Mouse (Mus musculus) cortical plate, adult 2 months (tissue): ENCODE data around the gene Ppfia3. TPM values are rescaled to one million over a fixed set of nuclear protein-coding genes. Genes with fewer than 3 reads are reported as not detected.

Experiments used
- H3K27ac ChIP-seq: fragments of 200-500 bp; 2 replicates; pipeline ENCODE4 v1.5.1; 2012; ENCODE audit warnings: low read length, control low read depth, inconsistent platforms; ENCODE audit not compliant: insufficient read depth
- H3K4me1 ChIP-seq: fragments of 200-500 bp; 2 replicates; pipeline ENCODE4 v1.6.1; 2011; ENCODE audit warnings: low read length; ENCODE audit not compliant: control insufficient read depth, insufficient read depth
- H3K4me3 ChIP-seq: fragments of 200-500 bp; 2 replicates; pipeline ENCODE4 v1.5.1; 2011; ENCODE audit warnings: mild to moderate bottlenecking, low read length, control low read depth; ENCODE audit not compliant: insufficient read depth
- CTCF ChIP-seq: fragments of 200-500 bp; IDR thresholded peaks from 2 replicates; pipeline ENCODE4 v1.5.1; 2011; ENCODE audit warnings: mild to moderate bottlenecking, control low read depth, low read length; ENCODE audit not compliant: insufficient read depth; ENCODE audit errors: extremely low read depth
- POLR2A ChIP-seq: fragments of 200-500 bp; IDR thresholded peaks from 2 replicates; pipeline ENCODE4 v1.6.1; 2011; ENCODE audit warnings: mild to moderate bottlenecking, low read length, control low read depth; ENCODE audit not compliant: insufficient read depth; ENCODE audit errors: extremely low read depth
- polyA plus RNA-seq: library from polyadenylated mRNA; depleted of rRNA; stranded (reverse); fragments of >200 nt; gene quantifications from 2 replicates; pipeline ENCODE4 v1.2.3, GENCODE M21; 2012; rRNA removed

The Ppfia3 gene
- polyA plus RNA-seq, 1 experiment, result 167 TPM

GRCm38 (mm10) chr7:45302626-45303025, 64.2 kb downstream of the Ppfia3 start:
- Histone ChIP-seq H3K27ac (no peak overlapping the region), H3K4me1 (no peaks in the 10 kb centered on the region; the same call in 1 of the 2 replicates), H3K4me3 (no peak overlapping the region)
- TF ChIP-seq POLR2A (no peak), CTCF (no peak)

- no peak overlapping the region for H3K4me3 ChIP-seq
- 0 out of 2 replicates have a peak, but pooled peaks have one; percentile 14 for TF ChIP-seq POLR2A
- TF ChIP-seq CTCF, result peak; percentile 82
- no peak overlapping the region for H3K27ac ChIP-seq
- no peaks in the 10 kb centered on the region; the same call in none of the 2 replicates for H3K4me1 ChIP-seq
Measured at GRCm38 (mm10) chr7:45300270-45300669, 66.5 kb downstream of the Ppfia3 start.

- H3K4me3 ChIP-seq, result no peak overlapping the region
- TF ChIP-seq POLR2A, result no peak
- TF ChIP-seq CTCF, result peak; percentile 97
- H3K27ac ChIP-seq, result no peak overlapping the region
- no peaks in the 10 kb centered on the region; the same call in none of the 2 replicates for H3K4me1 ChIP-seq
Measured at GRCm38 (mm10) chr7:45299752-45300151, 67.1 kb downstream of the Ppfia3 start.

- H3K27ac ChIP-seq, result no peak overlapping the region
Measured at GRCm38 (mm10) chr7:45297563-45297962, 69.3 kb downstream of the Ppfia3 start.

GRCm38 (mm10) chr7:45296626-45297025, 70.2 kb downstream of the Ppfia3 start:
- H3K4me1 ChIP-seq, result no peaks in the 10 kb centered on the region; the same call in none of the 2 replicates
- no peak overlapping the region for H3K4me3 ChIP-seq
- no peak for TF ChIP-seq POLR2A
- TF ChIP-seq CTCF, result no peak
- H3K27ac ChIP-seq, result no peak overlapping the region

More at GRCm38 (mm10) chr7:45297563-45297962, 69.3 kb downstream of the Ppfia3 start:
- TF ChIP-seq CTCF (no peak), POLR2A (no peak)
- H3K4me1 ChIP-seq, result no peaks in the 10 kb centered on the region; the same call in none of the 2 replicates
- H3K4me3 ChIP-seq, result no peak overlapping the region

Other genes starting within 250 kb of the Ppfia3 start
- gene Rps11, start 242.6 kb downstream of the Ppfia3 start, polyA plus RNA-seq, result 361 and 402 TPM in 2 replicates
- 1,470 and 1,570 TPM in 2 replicates for gene Rpl13a, start 238.3 kb downstream of the Ppfia3 start, polyA plus RNA-seq
- gene Gm45713, start 230.8 kb downstream of the Ppfia3 start, polyA plus RNA-seq, result 0.08 and 0.32 TPM in 2 replicates
- 18.4 and 20.8 TPM in 2 replicates for gene Flt3l, start 230.6 kb downstream of the Ppfia3 start, polyA plus RNA-seq
- gene Pih1d1, start 212.7 kb downstream of the Ppfia3 start, polyA plus RNA-seq, result 59.4 and 60.2 TPM in 2 replicates
- gene Aldh16a1, start 212.4 kb downstream of the Ppfia3 start, polyA plus RNA-seq, result 8.1 and 10.3 TPM in 2 replicates
- gene Slc17a7, start 203.1 kb downstream of the Ppfia3 start, polyA plus RNA-seq, result 1,033 and 1,121 TPM in 2 replicates
- gene Gfy, start 187.4 kb downstream of the Ppfia3 start, polyA plus RNA-seq, result 0.38 and 0.62 TPM in 2 replicates
- not detected in 2 replicates for gene Pth2, start 186.0 kb downstream of the Ppfia3 start, polyA plus RNA-seq
- gene Ccdc155, start 162.1 kb downstream of the Ppfia3 start, polyA plus RNA-seq, result 4.7 and 5.0 TPM in 2 replicates
- 41.4 and 47.2 TPM in 2 replicates for gene Dkkl1, start 154.9 kb downstream of the Ppfia3 start, polyA plus RNA-seq
- gene Tead2, start 151.3 kb downstream of the Ppfia3 start, polyA plus RNA-seq, result 5.0 and 6.4 TPM in 2 replicates
- 10.6 and 11.9 TPM in 2 replicates for gene Cd37, start 127.9 kb downstream of the Ppfia3 start, polyA plus RNA-seq
- 2.1 TPM in 2 replicates for gene Slc6a16, start 125.9 kb downstream of the Ppfia3 start, polyA plus RNA-seq
- gene Slc6a21, start 89.5 kb downstream of the Ppfia3 start, polyA plus RNA-seq, result 0.08 and 0.30 TPM in 2 replicates
- 29.1 and 35.1 TPM in 2 replicates for gene Trpm4, start 33.2 kb downstream of the Ppfia3 start, polyA plus RNA-seq
- gene Hrc, start 31.7 kb downstream of the Ppfia3 start, polyA plus RNA-seq, result 0.35 and 0.55 TPM in 2 replicates
- 336 TPM in 2 replicates for gene Lin7b, start 3.6 kb upstream of the Ppfia3 start, polyA plus RNA-seq
- gene Snrnp70, start 28.7 kb upstream of the Ppfia3 start, polyA plus RNA-seq, result 720 and 793 TPM in 2 replicates
- not detected in 2 replicates for gene Kcna7, start 38.6 kb upstream of the Ppfia3 start, polyA plus RNA-seq
- 0.04 and 0.08 TPM in 2 replicates for gene Ntf5, start 46.7 kb upstream of the Ppfia3 start, polyA plus RNA-seq
- 0.17 TPM in 1 of 2 replicates, not detected in the other for gene Lhb, start 53.8 kb upstream of the Ppfia3 start, polyA plus RNA-seq
- 25.7 and 26.4 TPM in 2 replicates for gene Gys1, start 67.8 kb upstream of the Ppfia3 start, polyA plus RNA-seq
- gene Ruvbl2, start 71.1 kb upstream of the Ppfia3 start, polyA plus RNA-seq, result 41.7 and 47.4 TPM in 2 replicates
- 588 and 637 TPM in 2 replicates for gene Ftl1, start 92.9 kb upstream of the Ppfia3 start, polyA plus RNA-seq
- 99.4 and 103 TPM in 2 replicates for gene Bax, start 99.9 kb upstream of the Ppfia3 start, polyA plus RNA-seq
- gene Tulp2, start 114.9 kb upstream of the Ppfia3 start, polyA plus RNA-seq, result 0.11 and 0.13 TPM in 2 replicates
- 0.19 TPM in 1 of 2 replicates, not detected in the other for gene Gm45808, start 119.8 kb upstream of the Ppfia3 start, polyA plus RNA-seq
- 5.9 and 6.5 TPM in 2 replicates for gene Dhdh, start 121.8 kb upstream of the Ppfia3 start, polyA plus RNA-seq
- 88.2 and 99.6 TPM in 2 replicates for gene Nucb1, start 143.4 kb upstream of the Ppfia3 start, polyA plus RNA-seq
- 19.4 and 20.0 TPM in 2 replicates for gene Ppp1r15a, start 159.2 kb upstream of the Ppfia3 start, polyA plus RNA-seq
- 5.1 and 6.3 TPM in 2 replicates for gene Plekha4, start 159.3 kb upstream of the Ppfia3 start, polyA plus RNA-seq
- gene Hsd17b14, start 187.9 kb upstream of the Ppfia3 start, polyA plus RNA-seq, result 0.45 and 0.54 TPM in 2 replicates
- gene Bcat2, start 203.1 kb upstream of the Ppfia3 start, polyA plus RNA-seq, result 26.1 and 26.5 TPM in 2 replicates
- not detected in 2 replicates for gene Fgf21, start 248.5 kb upstream of the Ppfia3 start, polyA plus RNA-seq